Mouse (Mus musculus) embryonic facial prominence, embryonic 11.5 days (tissue): ENCODE data around the gene Odf3l2. TPM values are rescaled to one million over a fixed set of nuclear protein-coding genes. Genes with fewer than 3 reads are reported as not detected.
A peak's percentile ranks its signal among the peaks of the same experiment; 100 is the strongest.

Experiments
- ATAC-seq: fragments of 200-750 bp; cut with Nextera tagmentation; replicated peaks from 2 replicates; pipeline ENCODE4 v1.8.0; 2017; ENCODE audit warnings: low read depth; ENCODE audit not compliant: insufficient number of reproducible peaks, low FRiP score, low TSS enrichment
- DNase-seq: peaks from one replicate; pipeline ENCODE4 v3.0.0-alpha.2; 2015; ENCODE audit warnings: low spot score
- H3K27ac ChIP-seq: fragments of 300-500 bp; sonication (generic); replicated peaks from 2 replicates; pipeline ENCODE4 v1.5.1; 2014; ENCODE audit warnings: mild to moderate bottlenecking, low read depth, low read length, control low read depth
- H3K27me3 ChIP-seq: fragments of 300-500 bp; sonication (generic); 2 replicates; pipeline ENCODE4 v1.6.1; 2014; ENCODE audit warnings: mild to moderate bottlenecking, low read length, moderate library complexity, mixed read lengths; ENCODE audit not compliant: control insufficient read depth, insufficient read depth
- H3K36me3 ChIP-seq: fragments of 300-500 bp; sonication (generic); replicated peaks from 2 replicates; pipeline ENCODE4 v1.6.1; 2014; ENCODE audit warnings: low read depth, mild to moderate bottlenecking, low read length, moderate library complexity, mixed read lengths; ENCODE audit not compliant: control insufficient read depth, insufficient read depth
- H3K4me1 ChIP-seq: fragments of 300-500 bp; sonication (generic); 2 replicates; pipeline ENCODE4 v1.6.1; 2014; ENCODE audit warnings: low read length, mixed read lengths; ENCODE audit not compliant: control insufficient read depth, insufficient read depth
- H3K4me2 ChIP-seq: fragments of 300-500 bp; sonication (generic); 2 replicates; pipeline ENCODE4 v1.6.1; 2014; ENCODE audit warnings: low read depth, mild to moderate bottlenecking, control low read depth, low read length, moderate library complexity
- H3K4me3 ChIP-seq: fragments of 300-500 bp; sonication (generic); 2 replicates; pipeline ENCODE4 v1.5.1; 2014; ENCODE audit warnings: low read depth, low read length, control low read depth
- H3K9ac ChIP-seq: fragments of 300-500 bp; sonication (generic); replicated peaks from 2 replicates; pipeline ENCODE4 v1.6.1; 2014; ENCODE audit warnings: mild to moderate bottlenecking, control low read depth, low read length
- H3K9me3 ChIP-seq: fragments of 300-500 bp; sonication (generic); replicated peaks from 2 replicates; pipeline ENCODE4 v1.6.1; 2016; ENCODE audit warnings: mild to moderate bottlenecking, low read length, inconsistent platforms, mixed read lengths; ENCODE audit not compliant: control insufficient read depth
- WGBS: fragments of 180-500 bp; shearing (Covaris S2); extraction: QIAGEN DNeasy Blood & Tissue Kit; methylation state at CpG from one replicate; pipeline ENCODE4 v1.1.7; 2014; 5-methylcytosine and 5-hydroxymethylcytosine counted together
- polyA plus RNA-seq: library from polyadenylated mRNA; unstranded; fragments of >200 nt; fragmentation: Nextera tagmentation; extraction: Ambion mirVana; gene quantifications from 2 replicates; pipeline ENCODE4 v1.2.1, GENCODE M21; 2014

The Odf3l2 gene
- polyA plus RNA-seq, 1 experiment from 2014 or later, result not detected

DNA sequence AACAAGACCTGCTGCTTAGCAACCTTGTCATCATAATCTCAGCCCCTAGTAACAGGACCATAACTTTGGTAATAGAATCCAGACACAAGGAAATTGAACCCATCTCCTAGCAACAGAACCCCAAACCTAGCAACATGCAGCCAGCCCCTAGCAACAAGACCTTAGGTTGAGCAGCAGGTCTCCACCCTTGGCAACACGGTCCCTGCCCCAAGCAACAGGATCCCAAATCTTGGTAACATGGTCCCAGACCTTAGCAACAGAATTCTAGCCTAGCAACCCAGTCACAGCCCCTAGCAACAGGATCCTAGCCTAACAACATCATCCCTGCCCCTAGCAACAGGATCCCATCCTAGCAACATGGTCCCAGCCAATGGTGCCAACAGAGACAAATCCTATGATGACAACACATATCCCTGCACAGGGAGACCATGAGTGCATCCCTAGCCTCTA lies 9.4 kb upstream of the Odf3l2 start:
- Histone ChIP-seq H3K9me3 (no peaks in the 10 kb centered on the region), H3K4me1 (no peaks in the 10 kb centered on the region), H3K9ac (no peak overlapping the region), H3K36me3 (no peaks in the 10 kb centered on the region), H3K27me3 (no peaks in the 10 kb centered on the region), H3K4me2 (no peak overlapping the region), H3K4me3 (no peak overlapping the region), H3K27ac (no peak overlapping the region)
- peak; percentile 73 for ATAC-seq
- DNase-seq, result peak; percentile 87
- 35% methylated on average over 1 of the region's 1 CpGs for WGBS

- WGBS, result 88% methylated on average over 7 of the region's 7 CpGs
Observed at GRCm38 (mm10) chr10:79652789-79653188, 7.3 kb upstream of the Odf3l2 start.

GRCm38 (mm10) chr10:79649070-79649751 lies 3.7 kb upstream of the Odf3l2 start:
- ATAC-seq, result peak; percentile 44
- Histone ChIP-seq H3K36me3 (no peaks in the 10 kb centered on the region), H3K4me1 (no peaks in the 10 kb centered on the region), H3K4me2 (no peak overlapping the region), H3K9me3 (no peaks in the 10 kb centered on the region), H3K4me3 (no peak overlapping the region), H3K27me3 (no peaks in the 10 kb centered on the region), H3K9ac (no peak overlapping the region), H3K27ac (no peak overlapping the region)
- peak; percentile 88 for DNase-seq
- 27% methylated on average over 7 of the region's 7 CpGs for WGBS

More at GRCm38 (mm10) chr10:79652789-79653188, 7.3 kb upstream of the Odf3l2 start:
- no peaks in the 10 kb centered on the region for H3K4me1 ChIP-seq
- no peak overlapping the region for H3K4me3 ChIP-seq
- no peak overlapping the region for H3K9ac ChIP-seq
- no peaks in the 10 kb centered on the region for H3K36me3 ChIP-seq
- no peak overlapping the region for H3K4me2 ChIP-seq
- H3K27me3 ChIP-seq, result no peaks in the 10 kb centered on the region
- ATAC-seq, result no peak
- no peak for DNase-seq
- no peaks in the 10 kb centered on the region for H3K9me3 ChIP-seq
- H3K27ac ChIP-seq, result no peak overlapping the region

DNA sequence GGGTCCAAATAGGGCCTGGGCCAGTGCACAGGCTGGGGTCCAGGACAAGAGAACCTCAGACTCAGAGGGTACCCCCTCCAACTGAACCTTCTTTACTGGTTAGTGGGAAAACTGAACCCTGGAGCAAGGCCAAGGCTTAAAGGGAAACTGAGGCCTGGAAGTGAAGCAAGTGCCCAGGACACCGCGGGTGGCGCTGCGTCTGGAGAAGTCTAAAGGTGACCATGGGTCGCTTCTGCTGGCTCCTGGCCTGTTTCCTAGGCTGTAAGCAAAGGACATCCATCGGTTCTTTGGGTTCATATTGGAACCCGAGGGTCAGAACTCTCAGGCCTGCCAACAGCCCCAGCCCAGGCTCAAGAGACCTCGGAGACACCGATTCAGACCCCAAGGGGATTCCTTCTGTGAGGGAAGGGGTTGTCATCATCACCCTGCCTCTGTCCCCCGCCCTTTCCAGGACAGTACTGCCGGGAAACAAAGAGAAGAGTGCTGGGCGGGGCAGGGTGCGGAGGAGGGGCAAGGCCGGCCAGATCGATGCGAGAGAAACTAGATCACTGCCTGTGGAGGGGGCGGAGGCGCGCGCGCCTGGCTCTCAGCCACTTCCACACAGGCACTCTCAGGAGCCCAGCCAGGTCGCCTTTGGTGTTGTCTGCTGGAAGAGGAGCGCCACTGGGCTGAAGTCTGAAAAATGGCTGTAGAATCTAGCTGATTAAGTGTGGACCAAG lies 6.9 kb downstream of the Odf3l2 start:
- DNase-seq (peak; percentile 52), ATAC-seq (peak; percentile 44; the same call in 1 of the 2 replicates)
- Histone ChIP-seq H3K27ac (no peak overlapping the region), H3K36me3 (no peaks in the 10 kb centered on the region), H3K9me3 (no peaks in the 10 kb centered on the region), H3K4me2 (peak overlapping the region; percentile 92), H3K4me3 (peak overlapping the region; percentile 95; the same call in 1 of the 2 replicates), H3K27me3 (no peaks in the 10 kb centered on the region; the same call in 1 of the 2 replicates), H3K9ac (peak overlapping the region; percentile 86), H3K4me1 (no peaks in the 10 kb centered on the region; the same call in 1 of the 2 replicates)
- 5% methylated on average over 23 of the region's 23 CpGs for WGBS

GRCm38 (mm10) chr10:79637128-79638110 lies 8.1 kb downstream of the Odf3l2 start, which contains the start of gene Shc2:
TSS of gene Shc2 (minus strand) at chr10:79637918.
- DNase-seq (peak; percentile 84), ATAC-seq (peak; percentile 87)
- H3K4me2 ChIP-seq, result peak within 1 kb of the TSS; percentile 92
- WGBS, result under 1% methylated on average over 93 of the region's 116 CpGs
- H3K36me3 ChIP-seq, result no peaks in the 10 kb centered on the region
- peak within 1 kb of the TSS; percentile 95 for H3K4me3 ChIP-seq
- peak within 1 kb of the TSS; percentile 62; the same call in 1 of the 2 replicates for H3K27ac ChIP-seq
- H3K4me1 ChIP-seq, result no peaks in the 10 kb centered on the region; the same call in 1 of the 2 replicates
- peak within 1 kb of the TSS; percentile 86 for H3K9ac ChIP-seq
- no peaks in the 10 kb centered on the region for H3K9me3 ChIP-seq
- H3K27me3 ChIP-seq, result no peaks in the 10 kb centered on the region; the same call in 1 of the 2 replicates

- H3K4me3 ChIP-seq, result no peak overlapping the region
- H3K9ac ChIP-seq, result no peak overlapping the region
- WGBS, result 80% methylated on average over 8 of the region's 8 CpGs
- H3K27me3 ChIP-seq, result no peaks in the 10 kb centered on the region; the same call in 1 of the 2 replicates
- no peaks in the 10 kb centered on the region for H3K9me3 ChIP-seq
- no peak overlapping the region for H3K27ac ChIP-seq
- ATAC-seq (no peak), DNase-seq (no peak)
- no peaks in the 10 kb centered on the region; the same call in 1 of the 2 replicates for H3K4me1 ChIP-seq
- H3K4me2 ChIP-seq, result no peak overlapping the region
- H3K36me3 ChIP-seq, result no peaks in the 10 kb centered on the region
Observed at GRCm38 (mm10) chr10:79636287-79636686, 9.3 kb downstream of the Odf3l2 start.

DNA sequence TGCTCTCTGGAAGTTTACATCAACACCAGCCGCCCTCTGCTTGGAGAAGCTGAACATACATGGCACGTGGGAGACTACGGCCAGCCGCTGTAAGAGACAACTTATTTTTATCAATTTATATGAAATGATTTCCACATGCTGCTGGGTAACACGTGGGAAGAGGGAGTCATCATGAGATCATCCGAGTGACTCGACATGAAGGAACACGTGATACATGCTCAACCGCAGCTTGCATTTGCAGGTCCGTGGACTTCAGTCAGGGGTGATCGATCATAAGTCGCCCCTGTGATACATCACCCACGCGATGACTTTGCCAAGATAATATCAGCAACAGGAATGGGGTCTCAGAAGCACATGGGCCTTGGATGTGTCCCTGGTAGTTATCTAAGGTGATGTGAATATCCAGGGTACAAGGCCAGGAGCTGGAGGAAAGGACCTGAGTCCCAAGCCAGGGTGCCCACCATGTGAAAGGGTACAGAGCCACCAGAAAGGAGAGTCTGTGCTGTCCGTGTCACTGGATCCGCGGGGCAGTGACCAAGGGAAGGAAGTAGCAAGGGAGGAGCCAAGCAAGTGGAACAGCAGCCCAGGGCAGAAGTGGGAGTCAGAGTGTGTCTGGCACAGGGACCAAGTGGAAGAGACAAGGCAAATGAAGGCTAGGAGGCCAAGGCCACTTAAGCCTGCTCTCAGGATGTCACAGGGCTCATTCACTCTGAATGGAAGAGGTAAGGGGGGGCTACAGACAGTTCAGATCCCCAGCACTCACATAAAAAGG lies 12.3 kb downstream of the Odf3l2 start:
- no peak overlapping the region for H3K4me3 ChIP-seq
- H3K9me3 ChIP-seq, result no peaks in the 10 kb centered on the region
- ATAC-seq, result no peak
- no peak for DNase-seq
- no peaks in the 10 kb centered on the region; the same call in 1 of the 2 replicates for H3K4me1 ChIP-seq
- no peaks in the 10 kb centered on the region for H3K36me3 ChIP-seq
- no peak overlapping the region for H3K4me2 ChIP-seq
- WGBS, result 79% methylated on average over 17 of the region's 17 CpGs
- H3K27ac ChIP-seq, result no peak overlapping the region
- no peak overlapping the region for H3K9ac ChIP-seq
- no peaks in the 10 kb centered on the region for H3K27me3 ChIP-seq
